Mouse (Mus musculus) embryonic facial prominence, embryonic 10.5 days (tissue): ENCODE data around the gene Tmem237. TPM values are rescaled to one million over a fixed set of nuclear protein-coding genes. Genes with fewer than 3 reads are reported as not detected.

Experiments
- DNase-seq: peaks from one replicate; pipeline ENCODE4 v3.0.0-alpha.2; 2017; ENCODE audit warnings: low spot score
- H3K27ac ChIP-seq: fragments of 300-500 bp; sonication (generic); replicated peaks from 2 replicates; pipeline ENCODE4 v1.5.1; 2016; ENCODE audit warnings: mild to moderate bottlenecking
- H3K27me3 ChIP-seq: fragments of 300-500 bp; sonication (generic); replicated peaks from 2 replicates; pipeline ENCODE4 v1.6.1; 2016; ENCODE audit warnings: low read depth, mild to moderate bottlenecking; ENCODE audit not compliant: poor library complexity, severe bottlenecking
- H3K36me3 ChIP-seq: fragments of 300-500 bp; sonication (generic); replicated peaks from 2 replicates; pipeline ENCODE4 v1.6.1; 2016; ENCODE audit warnings: mild to moderate bottlenecking, moderate library complexity
- H3K4me1 ChIP-seq: fragments of 300-500 bp; sonication (generic); 2 replicates; pipeline ENCODE4 v1.6.1; 2016
- H3K4me3 ChIP-seq: fragments of 300-500 bp; sonication (generic); 2 replicates; pipeline ENCODE4 v1.5.1; 2016; ENCODE audit warnings: mild to moderate bottlenecking, moderate library complexity
- H3K9me3 ChIP-seq: fragments of 300-500 bp; sonication (generic); 2 replicates; pipeline ENCODE4 v1.6.1; 2016; ENCODE audit warnings: mild to moderate bottlenecking
- WGBS: fragments of 180-500 bp; shearing (Covaris S2); methylation state at CpG from one replicate; pipeline ENCODE4 v1.1.7; 2016; 5-methylcytosine and 5-hydroxymethylcytosine counted together
- polyA plus RNA-seq: library from polyadenylated mRNA; unstranded; fragments of >200 nt; fragmentation: Nextera tagmentation; extraction: Ambion mirVana; gene quantifications from 2 replicates; pipeline ENCODE4 v1.2.1, GENCODE M21; 2016

Gene Tmem237
- polyA plus RNA-seq, 1 experiment from 2014 or later: 36.3 TPM

DNA sequence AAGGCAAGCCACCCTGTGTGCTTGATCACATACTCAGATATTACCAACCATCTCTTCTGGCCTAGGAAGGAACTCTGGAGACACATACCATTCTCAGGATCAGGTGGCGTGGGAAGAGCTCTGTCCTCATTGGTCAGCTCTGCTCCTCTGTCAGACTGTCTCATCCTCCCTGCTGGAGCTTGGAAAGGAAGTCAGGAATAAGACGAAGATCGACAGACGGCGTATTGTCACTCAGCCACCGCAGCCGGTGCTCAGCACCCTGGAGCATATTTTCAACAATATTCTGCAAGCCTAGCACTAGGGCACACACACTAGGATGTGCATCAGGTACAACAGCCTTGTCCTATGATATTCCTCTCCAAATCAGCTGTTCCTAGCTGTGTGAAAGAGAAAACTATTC, 38.3 kb upstream of the Tmem237 start:
- Histone ChIP-seq H3K27ac (no peak overlapping the region), H3K9me3 (no peaks in the 10 kb centered on the region), H3K27me3 (no peaks in the 10 kb centered on the region; the same call in 1 of the 2 replicates), H3K4me1 (peaks cover 3% of the 10 kb centered on the region; the same call in 1 of the 2 replicates), H3K36me3 (peaks cover 12% of the 10 kb centered on the region), H3K4me3 (no peak overlapping the region)
- WGBS: 81% methylated on average over 7 of the region's 7 CpGs
- no peak for DNase-seq

DNA sequence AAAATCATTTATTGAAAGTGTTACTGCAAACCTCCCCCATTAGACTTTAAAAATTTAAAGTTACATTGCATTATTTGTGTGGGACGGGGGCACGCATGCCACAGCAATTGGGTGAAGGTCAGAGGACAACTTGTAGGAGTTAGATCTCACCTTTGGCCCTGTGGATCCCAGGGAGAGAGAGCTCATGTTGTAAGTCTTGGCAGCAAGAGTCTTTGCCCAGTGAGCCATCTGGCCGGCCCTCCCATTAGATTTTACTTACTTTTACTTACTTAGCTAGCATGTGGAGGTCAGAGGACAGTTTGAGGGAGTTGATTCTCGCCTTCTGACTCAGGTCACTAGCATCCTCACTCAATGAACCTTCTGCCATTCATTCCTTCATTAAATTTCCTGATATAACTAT, 37.6 kb upstream of the Tmem237 start:
- no peak for DNase-seq
- no peaks in the 10 kb centered on the region for H3K9me3 ChIP-seq
- H3K4me1 ChIP-seq: no peaks in the 10 kb centered on the region
- 86% methylated on average over 4 of the region's 4 CpGs for WGBS
- H3K4me3 ChIP-seq: no peak overlapping the region
- H3K27me3 ChIP-seq: no peaks in the 10 kb centered on the region; the same call in 1 of the 2 replicates
- no peak overlapping the region for H3K27ac ChIP-seq
- H3K36me3 ChIP-seq: peaks cover 6% of the 10 kb centered on the region; the same call in 1 of the 2 replicates

DNA sequence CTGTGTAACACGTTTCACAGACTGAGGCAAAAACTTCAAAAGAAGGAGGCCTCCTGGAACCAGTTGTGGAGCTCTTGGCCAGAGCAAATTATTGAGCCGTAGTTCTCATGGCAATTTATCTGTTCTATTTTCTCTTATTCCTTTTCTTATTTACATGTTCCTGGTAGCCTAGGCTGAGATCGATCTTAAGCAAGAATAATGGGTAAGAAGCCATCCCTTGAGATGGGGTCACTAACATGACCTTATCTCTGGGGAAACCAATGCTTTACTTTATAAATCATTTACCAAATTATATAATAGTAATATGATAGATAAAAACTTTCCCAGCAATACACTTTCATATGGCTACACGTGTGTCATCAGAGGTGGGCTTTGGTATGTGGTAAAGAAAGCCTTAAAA, 32.1 kb upstream of the Tmem237 start:
- 75% methylated on average over 4 of the region's 4 CpGs for WGBS
- no peak overlapping the region for H3K27ac ChIP-seq
- H3K4me1 ChIP-seq: no peaks in the 10 kb centered on the region
- H3K9me3 ChIP-seq: no peaks in the 10 kb centered on the region
- H3K27me3 ChIP-seq: no peaks in the 10 kb centered on the region
- no peak overlapping the region for H3K4me3 ChIP-seq
- H3K36me3 ChIP-seq: no peaks in the 10 kb centered on the region
- DNase-seq: no peak

DNA sequence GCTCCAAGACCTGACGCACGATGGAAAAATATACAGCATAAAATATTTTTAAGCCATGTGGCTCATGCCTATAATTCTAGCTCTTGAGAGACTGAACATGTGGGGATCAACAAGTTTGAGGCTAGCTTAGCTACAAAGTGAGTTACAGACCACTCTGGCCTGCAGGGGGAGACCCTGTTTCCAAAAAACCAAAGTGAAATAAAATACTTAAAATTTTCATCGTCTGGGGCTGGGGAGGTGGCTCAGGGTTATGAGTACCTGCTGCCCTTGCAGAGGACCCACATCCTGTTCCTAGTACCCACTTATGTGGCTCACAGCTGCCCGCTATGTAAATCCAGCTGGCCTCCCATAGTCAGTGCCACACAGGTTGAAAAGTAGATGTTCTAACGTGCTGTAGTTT, 30.3 kb upstream of the Tmem237 start:
- Histone ChIP-seq H3K27me3 (no peaks in the 10 kb centered on the region), H3K4me1 (no peaks in the 10 kb centered on the region), H3K4me3 (no peak overlapping the region), H3K9me3 (no peaks in the 10 kb centered on the region), H3K27ac (no peak overlapping the region), H3K36me3 (no peaks in the 10 kb centered on the region)
- no peak for DNase-seq
- WGBS: 82% methylated on average over 5 of the region's 5 CpGs

DNA sequence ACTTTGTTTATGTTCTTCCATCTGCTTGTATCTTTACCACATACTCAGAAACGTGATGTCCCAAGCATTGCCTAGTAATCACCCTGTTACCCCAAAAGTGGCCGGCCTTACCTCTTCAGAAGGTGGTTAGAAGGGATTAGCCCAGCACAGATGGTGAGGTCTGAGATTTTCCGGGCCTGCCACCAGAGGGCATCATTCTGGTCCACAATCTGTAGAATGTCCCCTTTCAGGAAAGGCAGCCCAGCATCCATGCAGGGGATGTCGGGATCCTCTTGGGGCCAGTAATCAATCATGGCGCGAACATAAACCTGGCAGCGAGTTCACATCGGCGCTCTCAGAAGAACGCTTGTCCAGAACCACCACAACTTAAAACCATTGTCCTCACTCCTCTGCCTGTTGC, 24.3 kb upstream of the Tmem237 start:
- DNase-seq: peak; percentile 26

DNA sequence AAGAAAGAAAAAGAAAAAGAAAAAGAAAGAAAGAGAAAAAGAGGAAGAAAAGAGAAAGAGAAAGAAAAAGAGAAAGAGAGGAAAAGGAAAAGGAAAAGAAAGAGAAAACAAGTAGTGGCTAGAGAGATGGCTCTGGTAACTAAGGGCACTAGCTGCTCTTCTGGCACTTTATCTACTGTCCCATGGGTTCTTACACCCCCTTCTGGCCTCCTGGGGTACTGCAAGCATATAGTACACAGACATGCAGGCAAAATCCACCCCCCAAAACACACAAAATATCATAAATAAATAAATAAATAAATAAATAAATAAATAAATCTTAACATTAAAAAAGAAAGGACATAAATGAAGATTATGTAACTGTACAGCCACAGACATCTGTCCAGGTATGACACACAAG, 22.6 kb upstream of the Tmem237 start:
- DNase-seq: peak; percentile 70
- Histone ChIP-seq H3K4me3 (no peak overlapping the region), H3K36me3 (no peaks in the 10 kb centered on the region), H3K27me3 (no peaks in the 10 kb centered on the region), H3K9me3 (no peaks in the 10 kb centered on the region), H3K4me1 (no peaks in the 10 kb centered on the region), H3K27ac (no peak overlapping the region)

More for the DNA sequence above, 24.3 kb upstream of the Tmem237 start:
- H3K4me1 ChIP-seq: no peaks in the 10 kb centered on the region
- no peaks in the 10 kb centered on the region for H3K9me3 ChIP-seq
- no peak overlapping the region for H3K27ac ChIP-seq
- H3K36me3 ChIP-seq: no peaks in the 10 kb centered on the region
- no peaks in the 10 kb centered on the region for H3K27me3 ChIP-seq
- H3K4me3 ChIP-seq: no peak overlapping the region
- 80% methylated on average over 10 of the region's 10 CpGs for WGBS

DNA sequence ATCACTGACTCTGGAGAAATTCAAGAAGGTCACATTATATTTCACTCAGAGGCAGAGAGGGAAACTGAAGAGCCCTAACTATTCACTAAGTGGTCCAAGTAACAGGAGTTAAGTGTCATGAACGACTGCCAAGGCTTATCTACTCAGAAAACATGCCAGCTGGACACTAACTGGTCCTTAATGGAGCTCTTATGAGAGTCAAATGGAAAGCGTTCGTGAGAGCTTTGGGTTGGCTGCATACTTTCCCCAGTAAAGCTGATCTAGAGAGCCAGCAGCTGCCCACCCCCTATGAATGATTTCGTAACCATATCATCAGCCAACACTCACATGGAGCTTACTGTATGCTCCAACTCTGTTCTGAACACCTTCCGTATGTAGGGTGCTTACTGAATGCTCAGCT, 14.2 kb upstream of the Tmem237 start:
- WGBS: 83% methylated on average over 5 of the region's 5 CpGs
- H3K36me3 ChIP-seq: no peaks in the 10 kb centered on the region
- no peaks in the 10 kb centered on the region for H3K4me1 ChIP-seq
- H3K4me3 ChIP-seq: no peak overlapping the region
- no peaks in the 10 kb centered on the region for H3K9me3 ChIP-seq
- H3K27ac ChIP-seq: no peak overlapping the region
- no peaks in the 10 kb centered on the region for H3K27me3 ChIP-seq
- no peak for DNase-seq

DNA sequence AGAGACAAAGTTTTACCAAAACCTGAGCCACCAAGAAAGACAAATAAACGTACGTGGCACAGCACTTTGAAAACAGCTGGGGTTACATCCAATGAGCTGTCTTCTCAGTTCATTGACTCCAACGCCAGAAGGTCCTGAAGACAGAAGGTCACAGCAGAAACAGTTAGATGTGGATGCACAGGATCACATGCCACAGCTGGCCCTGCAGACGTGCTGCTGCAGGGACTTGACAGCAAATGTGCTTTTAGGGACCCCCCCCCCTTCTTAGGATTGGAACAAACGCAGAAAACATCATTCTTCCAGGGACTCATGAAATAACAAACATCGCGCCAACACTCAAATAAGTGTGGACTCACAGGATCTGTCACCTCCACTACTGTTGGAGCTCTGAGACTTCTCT, 8.7 kb upstream of the Tmem237 start:
- WGBS: 80% methylated on average over 7 of the region's 7 CpGs
- H3K27me3 ChIP-seq: no peaks in the 10 kb centered on the region
- 0 out of 2 replicates have a peak, but pooled peaks cover 2% of the 10 kb centered on the region for H3K4me1 ChIP-seq

DNA sequence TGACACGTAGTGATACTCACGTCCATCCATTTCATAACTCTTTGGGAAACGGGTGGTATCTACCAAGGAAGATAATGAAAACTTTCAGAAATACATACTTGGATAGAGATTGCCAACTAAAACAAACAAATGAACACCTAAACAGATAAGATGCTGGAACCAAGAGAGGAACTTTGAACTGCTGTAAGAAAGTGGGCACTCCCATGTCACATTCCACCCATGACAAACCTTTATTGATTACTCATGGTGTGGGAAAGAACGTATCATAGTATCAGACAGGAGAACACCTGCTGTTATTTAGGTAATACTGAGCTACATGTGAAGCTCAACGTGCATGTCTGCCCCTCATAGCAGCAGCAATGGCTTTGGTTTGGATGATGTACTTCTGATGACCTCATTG, 5.3 kb upstream of the Tmem237 start:
- no peaks in the 10 kb centered on the region for H3K27me3 ChIP-seq
- no peak overlapping the region for H3K27ac ChIP-seq
- no peaks in the 10 kb centered on the region for H3K36me3 ChIP-seq
- H3K9me3 ChIP-seq: no peaks in the 10 kb centered on the region
- DNase-seq: no peak
- WGBS: 80% methylated on average over 5 of the region's 5 CpGs
- no peak overlapping the region for H3K4me3 ChIP-seq
- H3K4me1 ChIP-seq: peaks cover 8% of the 10 kb centered on the region; the same call in 1 of the 2 replicates

More for the DNA sequence above, 8.7 kb upstream of the Tmem237 start:
- no peak for DNase-seq
- no peak overlapping the region for H3K4me3 ChIP-seq
- no peaks in the 10 kb centered on the region for H3K36me3 ChIP-seq
- no peak overlapping the region for H3K27ac ChIP-seq
- no peaks in the 10 kb centered on the region for H3K9me3 ChIP-seq

DNA sequence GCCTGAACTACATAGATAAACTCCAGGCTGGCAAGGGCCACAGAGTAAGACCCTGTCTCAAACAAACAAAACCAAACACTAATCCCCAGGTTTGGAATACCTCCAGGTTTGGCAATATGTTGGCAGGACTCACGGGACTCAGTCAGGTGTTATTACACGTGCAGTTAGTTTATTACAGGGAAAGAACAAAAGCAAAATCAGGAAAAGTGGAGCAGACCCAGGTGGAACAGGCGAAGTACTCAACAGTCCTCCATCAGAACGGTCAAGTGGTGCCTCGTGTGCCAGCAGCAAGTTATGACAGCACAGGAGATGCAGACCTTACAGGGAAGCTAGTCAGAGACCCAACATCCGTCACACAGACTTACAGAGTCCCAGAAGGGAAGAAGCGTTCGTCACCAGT, 9.7 kb downstream of the Tmem237 start:
- H3K4me3 ChIP-seq: no peak overlapping the region
- H3K36me3 ChIP-seq: peaks cover 76% of the 10 kb centered on the region
- no peaks in the 10 kb centered on the region for H3K27me3 ChIP-seq
- DNase-seq: no peak
- WGBS: 84% methylated on average over 8 of the region's 8 CpGs
- no peaks in the 10 kb centered on the region for H3K9me3 ChIP-seq
- H3K4me1 ChIP-seq: no peaks in the 10 kb centered on the region
- H3K27ac ChIP-seq: no peak overlapping the region

DNA sequence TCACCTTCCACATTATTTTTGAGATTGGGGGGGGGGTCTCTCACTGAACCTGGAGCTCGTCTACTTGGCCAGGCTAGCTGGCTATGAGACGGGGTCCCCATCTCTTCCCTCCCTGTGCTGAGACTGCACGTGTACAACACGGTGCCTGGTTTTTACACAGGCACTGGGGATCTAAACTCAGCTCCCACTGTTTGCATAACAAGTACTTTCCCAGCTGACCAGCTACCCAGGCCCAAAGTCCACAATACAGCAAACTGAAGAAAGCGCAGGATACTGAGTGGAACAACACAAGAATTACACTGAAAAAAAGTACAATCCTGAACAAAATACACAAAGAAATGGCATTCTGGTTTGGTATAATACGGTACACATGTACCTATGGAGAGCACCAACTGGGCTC, 18.1 kb downstream of the Tmem237 start:
- Histone ChIP-seq H3K4me1 (no peaks in the 10 kb centered on the region), H3K27ac (no peak overlapping the region), H3K36me3 (peaks cover 48% of the 10 kb centered on the region), H3K4me3 (no peak overlapping the region), H3K27me3 (no peaks in the 10 kb centered on the region), H3K9me3 (no peaks in the 10 kb centered on the region)
- DNase-seq: no peak
- 93% methylated on average over 6 of the region's 6 CpGs for WGBS

DNA sequence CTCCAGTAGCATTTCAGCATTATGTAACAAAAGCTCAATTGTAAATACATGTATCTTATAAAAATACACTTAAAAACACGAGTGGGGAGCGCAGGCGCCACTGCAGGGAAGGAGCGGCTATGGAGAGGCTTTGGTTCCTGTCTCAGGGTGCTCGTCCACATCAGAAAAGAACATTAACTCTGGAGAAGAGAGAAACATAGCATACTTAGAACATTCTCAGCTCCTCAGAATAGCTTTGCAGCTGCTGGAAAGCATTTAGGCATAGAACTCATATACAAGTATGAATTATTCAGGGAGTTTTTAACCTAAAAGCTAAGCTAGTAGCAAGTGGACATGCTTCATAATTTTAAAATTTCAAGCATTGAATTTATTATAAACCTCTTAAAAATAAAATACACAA, 19.2 kb downstream of the Tmem237 start:
- no peaks in the 10 kb centered on the region for H3K9me3 ChIP-seq
- no peaks in the 10 kb centered on the region for H3K4me1 ChIP-seq
- H3K4me3 ChIP-seq: no peak overlapping the region
- DNase-seq: no peak
- peaks cover 39% of the 10 kb centered on the region for H3K36me3 ChIP-seq
- no peak overlapping the region for H3K27ac ChIP-seq
- no peaks in the 10 kb centered on the region for H3K27me3 ChIP-seq
- WGBS: 92% methylated on average over 5 of the region's 5 CpGs

DNA sequence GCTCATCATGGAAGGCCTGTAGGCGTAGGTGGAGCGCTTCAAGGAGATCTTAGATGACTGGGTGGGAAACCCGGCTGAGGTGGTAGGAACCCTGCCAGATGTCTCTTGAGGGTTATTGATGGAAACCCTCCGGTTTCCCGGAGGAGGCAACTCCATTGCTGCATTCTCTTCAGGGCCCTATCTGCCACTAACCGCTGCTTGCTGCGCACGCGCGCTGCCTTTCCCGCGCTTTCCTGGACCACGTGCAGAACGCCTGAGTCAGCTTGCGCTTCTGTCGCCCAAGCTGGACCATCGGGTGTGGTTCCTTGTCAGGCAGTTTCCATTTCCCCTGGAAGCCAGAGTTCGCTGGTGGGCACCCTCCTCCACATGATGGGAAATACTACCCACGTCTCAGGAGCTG, 25.5 kb downstream of the Tmem237 start, which contains the start of gene C2cd6:
Gene C2cd6, minus strand, starts transcription at position 196 of the 400 bp plus-strand sequence.
- no peak within 1 kb of the TSS for H3K4me3 ChIP-seq
- DNase-seq: no peak
- 94% methylated on average over 19 of the region's 19 CpGs for WGBS
- peaks cover 6% of the 10 kb centered on the region for H3K36me3 ChIP-seq
- H3K27me3 ChIP-seq: no peaks in the 10 kb centered on the region
- H3K9me3 ChIP-seq: no peaks in the 10 kb centered on the region
- no peak within 1 kb of the TSS for H3K27ac ChIP-seq
- H3K4me1 ChIP-seq: no peaks in the 10 kb centered on the region

DNA sequence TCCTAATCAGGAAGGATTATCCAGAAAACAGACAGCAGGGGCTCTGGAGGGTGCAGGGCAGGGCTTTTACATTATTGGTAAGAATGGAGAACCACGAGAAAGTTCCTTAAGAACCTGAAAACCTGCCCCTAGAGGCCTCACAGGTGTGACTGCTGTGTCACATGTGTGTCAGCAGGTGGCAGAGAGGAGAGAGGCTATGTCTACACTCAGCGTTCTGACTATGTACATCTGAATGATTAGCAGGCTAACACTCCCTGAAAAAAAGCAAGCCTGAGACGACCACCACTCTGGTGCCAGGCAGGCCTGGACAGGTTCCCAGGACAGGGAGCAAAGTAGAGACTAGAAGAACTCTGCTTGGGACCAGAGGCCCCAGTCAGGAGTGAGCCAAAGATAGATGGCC, 49.3 kb downstream of the Tmem237 start:
- no peak overlapping the region for H3K27ac ChIP-seq
- H3K9me3 ChIP-seq: no peaks in the 10 kb centered on the region
- WGBS: 26% methylated on average over 3 of the region's 3 CpGs
- no peaks in the 10 kb centered on the region for H3K27me3 ChIP-seq
- DNase-seq: no peak
- no peaks in the 10 kb centered on the region for H3K36me3 ChIP-seq
- H3K4me3 ChIP-seq: no peak overlapping the region
- no peaks in the 10 kb centered on the region for H3K4me1 ChIP-seq
